9 mouse cellular contexts compared by ENCODE assay signal in genomic region chr12:77177811-77178578, GRCm38 (mm10). TPM values are rescaled to one million over a fixed set of nuclear protein-coding genes. Genes with fewer than 3 reads are reported as not detected.
DNase-seq lines count a peak whose midpoint lies in the region; ATAC-seq and TF ChIP-seq lines count a peak whose summit lies in the region.
"Had no signal": no experiment of that assay in that cellular context is flagged by ENCODE, and none has a peak within 500 bp of the region (broad histone marks: within the 10 kb centered on the region; RNA-seq: fewer than 3 reads in every experiment).

No protein-coding gene starts in this region.

- peak overlapping the region; percentile 20; the same call in 1 of the 2 replicates for H3K4me2 ChIP-seq in heart, embryonic 15.5 days
- no peak overlapping the region for H3K4me2 ChIP-seq in kidney, postnatal 0 days (ENCODE audit: low read length)
- H3K4me2 ChIP-seq: hindbrain, embryonic 15.5 days had no signal

- no peaks in the 10 kb centered on the region for H3K27me3 ChIP-seq in heart, embryonic 15.5 days
- H3K27me3 ChIP-seq in kidney, postnatal 0 days (ENCODE audit: insufficient read depth, low read length) = no peaks in the 10 kb centered on the region
- H3K27me3 ChIP-seq: hindbrain, embryonic 15.5 days had no signal

- no peak overlapping the region for H3K9ac ChIP-seq in heart, embryonic 15.5 days
- H3K9ac ChIP-seq in kidney, postnatal 0 days (ENCODE audit: low read depth, low read length) = no peak overlapping the region
- H3K9ac ChIP-seq: hindbrain, embryonic 15.5 days had no signal

- no peaks in the 10 kb centered on the region for H3K36me3 ChIP-seq in heart, embryonic 15.5 days
- no peaks in the 10 kb centered on the region for H3K36me3 ChIP-seq in kidney, postnatal 0 days (ENCODE audit: insufficient read depth, low read length)
- H3K36me3 ChIP-seq: hindbrain, embryonic 15.5 days had no signal

- H3K4me1 ChIP-seq in heart, embryonic 15.5 days (replicated peaks) = peaks cover 6% of the 10 kb centered on the region; the same call in 1 of the 2 replicates
- H3K4me1 ChIP-seq in kidney, postnatal 0 days (replicated peaks; ENCODE audit: insufficient read depth, low read length) = 0 out of 2 replicates have a peak, but pooled peaks cover 4% of the 10 kb centered on the region
- H3K4me1 ChIP-seq: hindbrain, embryonic 15.5 days had no signal

- TF ChIP-seq CTCF in brain, embryonic 14.5 days (IDR thresholded peaks at IDR 0.05; ENCODE audit: borderline replicate concordance, extremely low read depth, insufficient read depth, insufficient read length) = no peak
- TF ChIP-seq CTCF in kidney, postnatal 0 days (IDR thresholded peaks at IDR 0.05; ENCODE audit: low read depth) = no peak

- TF ChIP-seq POLR2A in brain, embryonic 14.5 days (IDR thresholded peaks at IDR 0.05; ENCODE audit: borderline replicate concordance, extremely low read depth, insufficient read depth, insufficient read length, poor library complexity, severe bottlenecking) = no peak

- ATAC-seq in heart, embryonic 15.5 days (replicated peaks; ENCODE audit: insufficient number of reproducible peaks, insufficient read depth, low FRiP score, low read depth) = no peak
- 0 out of 2 replicates have a peak, but pooled peaks have one; percentile 40 for ATAC-seq in kidney, postnatal 0 days (replicated peaks; ENCODE audit: low FRiP score, low read depth)
- ATAC-seq in monocyte, adult 5-6 weeks (replicated peaks; ENCODE audit: insufficient number of reproducible peaks, low FRiP score, low TSS enrichment, poor library complexity, severe bottlenecking) = 0 out of 2 replicates have a peak, but pooled peaks have one; percentile 31

- no peak for DNase-seq in heart, adult 9 months (ENCODE audit: low spot score in 2 of 2)
- peak; percentile 45 for DNase-seq in brain, embryonic 14.5 days (ENCODE audit: low read depth)
- DNase-seq in kidney, postnatal 0 days (ENCODE audit: low spot score) = peak; percentile 47
- DNase-seq in layer of hippocampus, postnatal 10 days (ENCODE audit: low spot score in 2 of 2) = no peak
- no peak for DNase-seq in left cerebral cortex, adult 11 months (ENCODE audit: low spot score)
- no peak for DNase-seq in urinary bladder, adult 2 months (ENCODE audit: low spot score)

- no peak overlapping the region for H3K27ac ChIP-seq in heart, embryonic 15.5 days
- H3K27ac ChIP-seq in kidney, postnatal 0 days = 0 out of 2 replicates have a peak overlapping the region, but pooled peaks have one; percentile 25
- H3K27ac ChIP-seq: hindbrain, embryonic 15.5 days had no signal

- no peaks in the 10 kb centered on the region for H3K9me3 ChIP-seq in heart, embryonic 15.5 days (replicated peaks)
- no peaks in the 10 kb centered on the region for H3K9me3 ChIP-seq in kidney, postnatal 0 days (replicated peaks; ENCODE audit: low read length)
- H3K9me3 ChIP-seq: hindbrain, embryonic 15.5 days had no signal

- 45% methylated on average over 15 of the region's 15 CpGs for WGBS in heart, embryonic 15.5 days
- WGBS in kidney, postnatal 0 days = 38% methylated on average over 15 of the region's 15 CpGs

- H3K4me3 ChIP-seq in heart, embryonic 15.5 days = no peak overlapping the region
- no peak overlapping the region for H3K4me3 ChIP-seq in kidney, postnatal 0 days (replicated peaks; ENCODE audit: low read depth, low read length)
- H3K4me3 ChIP-seq: hindbrain, embryonic 15.5 days had no signal

RNA-seq across cellular contexts. Expression of gene Fut8, which starts 59.9 kb away (rescaled TPM):
- polyA plus RNA-seq in heart, embryonic 15.5 days (2015; fragmentation: Nextera tagmentation; extraction: Ambion mirVana) = 14.3 and 21.0 TPM in 2 replicates
- polyA plus RNA-seq in brain, embryonic 14.5 days (2012; rRNA removed) = 11.5 and 29.2 TPM in 2 replicates
- 29.6 and 30.4 TPM in 2 replicates for polyA plus RNA-seq in kidney, postnatal 0 days (2015; fragmentation: Nextera tagmentation; extraction: Ambion mirVana)
- 41.2 to 45.0 TPM (median 43.4 TPM) in 3 replicates for total RNA-seq in monocyte, adult 5-6 weeks (2017)
- 10 to 100 TPM; 88.7 to 90.9 TPM for total RNA-seq in layer of hippocampus, postnatal 10 days (2021)
- 7.6 and 16.2 TPM in 2 replicates for polyA plus RNA-seq in urinary bladder, adult 2 months (2012; rRNA removed)

Comparison
In these comparisons a context has a peak if more than half of its experiments do, and no peak if none do; other contexts are left out.
1. DNase-seq: peak in brain, embryonic 14.5 days (single experiment) and kidney, postnatal 0 days (single experiment); none in heart, adult 9 months (0 of 2), layer of hippocampus, postnatal 10 days (0 of 2), left cerebral cortex, adult 11 months (single experiment) and urinary bladder, adult 2 months (single experiment).